Mouse (Mus musculus) bone marrow, adult 2 months (tissue): ENCODE measurements around the gene Teddm1b.
"Not testable (repeated sequence)": the region's sequence is repeated elsewhere in the genome, so short reads cannot be mapped to it uniquely, and the experiment has no call there.

ENCODE experiments used
- CTCF ChIP-seq: fragments of 200-500 bp; IDR thresholded peaks from 2 replicates; pipeline ENCODE4 v1.5.1; 2011; ENCODE audit warnings: low read length, control low read depth; ENCODE audit not compliant: control insufficient read depth, insufficient read depth
- POLR2A ChIP-seq: fragments of 200-500 bp; IDR thresholded peaks from 2 replicates; pipeline ENCODE4 v1.6.1; 2011; ENCODE audit warnings: low read depth, mild to moderate bottlenecking, control low read depth, low read length, borderline replicate concordance; ENCODE audit not compliant: control insufficient read depth

GRCm38 (mm10) chr1:153880391-153880790 lies 6.2 kb downstream of the Teddm1b start:
- TF ChIP-seq CTCF, POLR2A: not testable (repeated sequence)
